Mouse (Mus musculus) heart, embryonic 15.5 days (tissue): ENCODE measurements around the gene Sh3bgrl2. TPM values are rescaled to one million over a fixed set of nuclear protein-coding genes. Genes with fewer than 3 reads are reported as not detected.
"Not testable (repeated sequence)": the region's sequence is repeated elsewhere in the genome, so short reads cannot be mapped to it uniquely, and the experiment has no call there.

Experiments used
- ATAC-seq: fragments of 200-750 bp; cut with Nextera tagmentation; replicated peaks from 2 replicates; pipeline ENCODE4 v1.8.0; 2017; ENCODE audit warnings: low read depth, moderate TSS enrichment; ENCODE audit not compliant: insufficient number of reproducible peaks, insufficient read depth, low FRiP score
- H3K27ac ChIP-seq: fragments of 300-500 bp; sonication (generic); 2 replicates; pipeline ENCODE4 v1.5.1; 2015; ENCODE audit warnings: mild to moderate bottlenecking, inconsistent platforms
- H3K27me3 ChIP-seq: fragments of 300-500 bp; sonication (generic); 2 replicates; pipeline ENCODE4 v1.6.1; 2015; ENCODE audit warnings: inconsistent platforms
- H3K36me3 ChIP-seq: fragments of 300-500 bp; sonication (generic); 2 replicates; pipeline ENCODE4 v1.6.1; 2015; ENCODE audit warnings: mild to moderate bottlenecking, inconsistent platforms
- H3K4me1 ChIP-seq: fragments of 300-500 bp; sonication (generic); replicated peaks from 2 replicates; pipeline ENCODE4 v1.6.1; 2015; ENCODE audit warnings: inconsistent platforms
- H3K4me2 ChIP-seq: fragments of 300-500 bp; sonication (generic); 2 replicates; pipeline ENCODE4 v1.6.1; 2015; ENCODE audit warnings: inconsistent platforms, mild to moderate bottlenecking, moderate library complexity
- H3K4me3 ChIP-seq: fragments of 300-500 bp; sonication (generic); 2 replicates; pipeline ENCODE4 v1.5.1; 2015; ENCODE audit warnings: mild to moderate bottlenecking, inconsistent platforms
- H3K9ac ChIP-seq: fragments of 300-500 bp; sonication (generic); 2 replicates; pipeline ENCODE4 v1.6.1; 2015; ENCODE audit warnings: mild to moderate bottlenecking, inconsistent platforms
- H3K9me3 ChIP-seq: fragments of 300-500 bp; sonication (generic); replicated peaks from 2 replicates; pipeline ENCODE4 v1.6.1; 2016; ENCODE audit warnings: inconsistent platforms
- WGBS: fragments of 180-500 bp; shearing (Covaris S2); methylation state at CpG from one replicate; pipeline ENCODE4 v1.1.7; 2015; ENCODE audit warnings: mixed read lengths; 5-methylcytosine and 5-hydroxymethylcytosine counted together
- polyA plus RNA-seq: library from polyadenylated mRNA; unstranded; fragments of >200 nt; fragmentation: Nextera tagmentation; extraction: Ambion mirVana; gene quantifications from 2 replicates; pipeline ENCODE4 v1.2.1, GENCODE M21; 2015

Gene Sh3bgrl2
- 11.1 and 11.9 TPM in 2 replicates for polyA plus RNA-seq

DNA sequence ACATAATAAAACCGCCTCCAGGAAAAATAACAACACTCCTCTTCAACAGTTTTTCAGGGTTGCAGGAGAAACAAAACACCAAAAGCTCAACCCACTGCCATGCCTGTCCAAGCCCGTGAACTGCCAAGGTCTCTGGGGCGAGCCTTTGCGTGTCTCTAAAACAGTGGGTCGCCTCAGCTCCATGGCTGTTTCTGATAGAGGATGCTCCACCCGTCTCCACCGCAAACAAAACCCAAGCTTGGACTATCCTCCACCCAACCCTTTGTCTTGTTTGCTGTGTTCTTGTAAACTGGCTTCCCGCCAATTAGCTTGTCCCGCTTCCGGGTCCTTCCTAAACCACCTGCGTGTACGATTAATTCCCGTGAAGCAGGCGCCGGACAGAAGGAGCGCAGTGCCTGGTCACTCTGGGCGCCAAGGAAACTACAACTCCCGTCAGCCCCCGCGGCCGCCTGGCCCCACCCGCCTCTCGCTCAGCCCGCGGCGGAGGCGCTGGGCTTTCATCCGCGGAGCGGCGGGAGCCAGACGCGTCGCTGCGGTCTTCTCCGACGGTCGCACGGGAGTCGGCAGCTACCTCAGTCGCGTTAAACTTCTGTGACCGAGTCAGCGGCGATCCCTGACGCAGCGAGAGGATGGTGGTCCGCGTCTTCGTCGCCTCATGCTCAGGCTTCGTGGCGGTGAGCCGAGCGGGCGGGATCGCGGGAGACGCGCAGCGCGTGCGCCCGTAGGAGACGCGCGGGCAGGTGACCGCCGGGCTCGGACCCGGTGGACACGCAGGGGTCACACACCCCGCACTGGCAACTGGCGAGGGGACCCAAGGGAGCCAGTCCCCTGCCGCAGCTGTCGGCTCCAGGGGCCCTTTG, at the start of gene Sh3bgrl2:
Sh3bgrl2 (plus strand) TSS at position 498 of the 860 bp plus-strand sequence.
- H3K27ac ChIP-seq: peak within 1 kb of the TSS; percentile 35; the same call in 1 of the 2 replicates
- peaks cover 17% of the 10 kb centered on the region for H3K4me1 ChIP-seq

DNA sequence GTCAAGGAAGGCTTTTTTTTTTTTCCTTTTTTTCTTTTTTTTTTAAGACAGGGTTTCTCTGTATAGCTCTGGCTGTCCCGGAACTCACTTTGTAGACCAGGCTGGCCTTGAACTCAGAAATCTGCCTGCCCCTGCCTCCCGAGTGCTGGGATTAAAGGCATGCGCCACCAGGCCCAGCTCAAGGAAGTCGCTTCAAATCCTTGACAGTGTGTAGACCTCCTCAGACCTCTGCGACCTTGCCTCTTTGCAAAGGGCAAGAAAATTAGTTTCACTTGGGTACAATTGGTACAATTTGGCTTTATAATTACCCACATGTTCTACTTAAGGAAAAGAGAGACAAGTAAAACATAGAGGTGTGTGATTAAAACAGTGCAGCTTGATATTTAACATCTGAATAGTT, 29.0 kb upstream of the Sh3bgrl2 start:
- H3K36me3 ChIP-seq, H3K4me1 ChIP-seq, H3K27me3 ChIP-seq, H3K4me2 ChIP-seq, H3K4me3 ChIP-seq, ATAC-seq, H3K9me3 ChIP-seq, H3K9ac ChIP-seq, H3K27ac ChIP-seq: not testable (repeated sequence)
- WGBS: 83% methylated on average over 5 of the region's 5 CpGs

More for the DNA sequence above, at the start of gene Sh3bgrl2:
- H3K4me2 ChIP-seq: peak within 1 kb of the TSS; percentile 91
- no peaks in the 10 kb centered on the region for H3K27me3 ChIP-seq
- no peaks in the 10 kb centered on the region for H3K36me3 ChIP-seq
- no peaks in the 10 kb centered on the region for H3K9me3 ChIP-seq
- 2% methylated on average over 76 of the region's 76 CpGs for WGBS
- H3K9ac ChIP-seq: peak within 1 kb of the TSS; percentile 68
- peak within 1 kb of the TSS; percentile 81 for H3K4me3 ChIP-seq
- ATAC-seq: peak; percentile 78

DNA sequence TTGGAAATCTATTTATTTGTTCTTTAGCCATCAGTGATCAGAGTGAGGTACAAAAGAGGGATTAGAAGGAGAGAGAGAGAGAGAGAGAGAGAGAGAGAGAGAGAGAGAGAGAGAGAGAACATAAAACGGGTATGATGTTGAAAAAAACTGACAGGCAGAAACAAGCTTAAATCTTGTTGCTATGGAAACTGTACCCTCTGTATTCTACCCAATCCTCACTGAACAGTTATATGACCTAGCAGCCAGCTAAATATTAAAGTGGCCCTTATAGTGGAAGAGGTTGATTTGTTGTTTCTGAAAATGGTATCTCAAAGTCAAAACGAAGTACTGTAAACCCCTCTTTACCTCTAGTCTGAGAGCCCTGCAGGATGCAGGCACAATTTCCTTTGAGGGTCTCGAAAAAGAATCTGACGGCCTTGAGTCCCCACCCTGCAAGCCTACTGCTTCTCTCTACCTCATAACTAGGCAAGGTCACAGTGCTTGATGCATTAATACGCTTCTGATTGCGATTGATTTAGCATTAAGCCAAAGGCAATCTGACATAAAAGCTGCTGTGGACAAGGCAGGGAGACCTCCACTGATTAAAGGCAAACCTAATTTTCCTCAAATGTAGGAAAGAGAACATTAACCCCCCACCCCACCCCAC, 28.5 kb upstream of the Sh3bgrl2 start:
- Histone ChIP-seq H3K27ac (no peak overlapping the region), H3K4me3 (no peak overlapping the region), H3K9me3 (no peaks in the 10 kb centered on the region), H3K36me3 (no peaks in the 10 kb centered on the region), H3K4me2 (no peak overlapping the region), H3K27me3 (no peaks in the 10 kb centered on the region), H3K4me1 (no peaks in the 10 kb centered on the region), H3K9ac (no peak overlapping the region)
- WGBS: 82% methylated on average over 6 of the region's 6 CpGs
- no peak for ATAC-seq

DNA sequence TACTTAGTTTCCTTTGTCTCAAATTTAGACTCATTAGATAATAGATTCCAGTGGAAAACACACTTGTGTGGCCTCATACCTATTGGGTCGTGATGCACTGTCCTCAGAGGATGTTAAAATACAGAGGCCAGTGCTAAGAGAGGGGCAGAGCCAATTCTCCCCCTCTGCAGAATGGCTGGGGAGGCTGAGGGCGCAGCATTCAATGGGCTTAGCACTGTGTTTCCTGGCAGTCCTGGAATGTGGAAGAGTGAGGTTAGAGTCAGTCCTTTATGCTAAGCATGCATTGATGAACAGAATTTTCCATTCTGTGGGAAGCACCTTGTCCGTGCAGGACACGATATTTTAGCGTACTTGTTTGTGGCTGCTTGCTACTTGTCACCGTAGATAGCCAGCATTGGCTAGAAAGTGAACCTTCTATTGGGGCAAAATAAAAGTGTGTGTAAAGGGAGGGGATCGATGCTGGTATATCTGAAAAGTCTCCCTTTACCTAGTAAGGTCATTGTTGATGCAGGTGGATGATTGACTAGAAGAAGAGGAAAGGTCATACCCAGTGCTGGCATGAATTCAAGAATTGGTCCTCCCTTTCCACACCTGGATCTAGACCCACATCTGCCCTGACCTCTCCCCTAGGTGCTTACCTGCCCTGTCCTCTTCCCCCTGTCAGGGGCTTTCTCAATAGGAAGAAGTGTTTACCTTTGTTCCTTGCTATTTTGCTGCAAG, 20.6 kb upstream of the Sh3bgrl2 start:
- Histone ChIP-seq H3K9me3 (no peaks in the 10 kb centered on the region), H3K27me3 (no peaks in the 10 kb centered on the region), H3K4me2 (no peak overlapping the region), H3K4me3 (no peak overlapping the region), H3K27ac (no peak overlapping the region), H3K36me3 (no peaks in the 10 kb centered on the region), H3K9ac (no peak overlapping the region), H3K4me1 (no peaks in the 10 kb centered on the region)
- ATAC-seq: no peak
- WGBS: 74% methylated on average over 7 of the region's 7 CpGs

DNA sequence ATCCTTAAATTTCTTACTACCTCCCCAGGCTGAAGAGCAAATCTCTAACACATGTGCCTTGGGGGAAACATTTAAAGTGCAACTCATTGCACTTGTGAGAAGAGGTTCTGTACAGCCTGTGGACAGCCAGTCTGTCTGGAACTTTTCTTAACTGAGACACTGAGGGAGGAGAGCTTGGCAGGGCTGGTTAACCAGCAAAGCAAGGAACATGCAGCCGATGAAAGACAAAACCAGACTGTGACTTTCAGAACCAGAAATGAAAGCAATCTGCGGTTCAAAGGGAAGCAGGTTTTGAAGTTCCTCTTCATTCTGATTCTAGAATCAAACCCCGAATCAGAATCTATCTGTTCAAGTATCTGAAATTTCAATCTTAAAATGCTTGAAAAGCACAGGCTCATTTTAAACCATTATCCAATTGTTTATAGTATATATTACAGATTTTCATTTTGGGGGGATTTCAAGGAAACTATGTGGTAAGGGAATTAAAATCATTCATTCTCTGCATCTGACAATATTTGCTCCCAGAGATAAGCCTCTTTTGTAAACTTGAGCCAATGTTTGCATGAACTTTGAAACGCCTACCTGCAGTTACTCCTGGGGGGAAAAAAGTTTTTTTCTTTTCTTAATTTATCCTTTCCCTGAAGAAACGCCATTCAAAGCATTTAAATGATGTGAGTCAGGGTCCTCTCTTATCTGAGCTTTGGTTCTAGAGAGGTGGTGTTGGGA, 14.9 kb upstream of the Sh3bgrl2 start:
- Histone ChIP-seq H3K4me2 (no peak overlapping the region), H3K9me3 (no peaks in the 10 kb centered on the region), H3K36me3 (no peaks in the 10 kb centered on the region), H3K4me1 (peaks cover 12% of the 10 kb centered on the region), H3K27ac (no peak overlapping the region), H3K27me3 (no peaks in the 10 kb centered on the region), H3K9ac (no peak overlapping the region), H3K4me3 (no peak overlapping the region)
- 73% methylated on average over 5 of the region's 5 CpGs for WGBS
- ATAC-seq: no peak

DNA sequence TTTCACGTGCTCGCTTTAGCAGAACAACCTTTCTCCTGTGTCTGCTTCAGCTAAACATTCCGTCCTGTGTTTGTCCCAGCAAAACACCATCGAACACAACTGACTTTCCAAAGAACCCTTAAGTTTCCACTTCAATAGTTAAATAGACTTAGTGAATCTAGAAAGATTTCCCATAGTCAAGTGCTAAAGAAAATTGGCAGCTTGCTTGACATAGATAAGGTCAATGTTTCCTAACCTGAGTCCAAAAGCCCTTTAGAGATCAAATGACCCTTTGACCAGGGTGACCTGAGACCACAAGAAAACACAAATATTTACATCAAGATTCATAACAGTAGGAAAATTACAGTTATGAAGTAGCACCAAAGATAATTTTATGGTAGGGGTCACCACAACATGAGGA, 11.2 kb upstream of the Sh3bgrl2 start:
- H3K9me3 ChIP-seq: no peaks in the 10 kb centered on the region
- no peak overlapping the region for H3K9ac ChIP-seq
- no peak for ATAC-seq
- WGBS: 82% methylated on average over 4 of the region's 4 CpGs
- no peak overlapping the region for H3K27ac ChIP-seq
- peaks cover 34% of the 10 kb centered on the region for H3K4me1 ChIP-seq
- H3K4me3 ChIP-seq: no peak overlapping the region
- no peaks in the 10 kb centered on the region for H3K36me3 ChIP-seq
- H3K4me2 ChIP-seq: no peak overlapping the region
- H3K27me3 ChIP-seq: no peaks in the 10 kb centered on the region

DNA sequence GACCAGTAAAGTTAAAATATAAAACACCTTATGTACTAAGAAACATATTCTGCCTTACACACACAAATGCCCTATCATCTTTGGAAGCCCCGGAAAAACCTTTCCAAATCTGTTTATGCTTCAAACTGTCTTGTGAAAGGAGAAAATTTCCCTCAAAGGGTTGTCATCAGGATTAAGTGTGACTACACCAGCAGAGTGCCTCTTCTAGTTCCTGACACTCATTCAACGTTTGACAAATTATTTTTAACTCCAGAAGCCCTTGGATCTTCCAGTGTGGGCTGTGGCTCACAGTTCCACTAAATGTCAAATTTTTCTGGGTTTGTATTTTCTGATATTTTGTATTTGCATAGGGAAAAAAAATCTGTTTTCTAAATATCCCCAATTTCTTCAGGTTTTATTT, 10.6 kb upstream of the Sh3bgrl2 start:
- Histone ChIP-seq H3K27ac (peak overlapping the region; percentile 50), H3K9ac (no peak overlapping the region)
- ATAC-seq: no peak

DNA sequence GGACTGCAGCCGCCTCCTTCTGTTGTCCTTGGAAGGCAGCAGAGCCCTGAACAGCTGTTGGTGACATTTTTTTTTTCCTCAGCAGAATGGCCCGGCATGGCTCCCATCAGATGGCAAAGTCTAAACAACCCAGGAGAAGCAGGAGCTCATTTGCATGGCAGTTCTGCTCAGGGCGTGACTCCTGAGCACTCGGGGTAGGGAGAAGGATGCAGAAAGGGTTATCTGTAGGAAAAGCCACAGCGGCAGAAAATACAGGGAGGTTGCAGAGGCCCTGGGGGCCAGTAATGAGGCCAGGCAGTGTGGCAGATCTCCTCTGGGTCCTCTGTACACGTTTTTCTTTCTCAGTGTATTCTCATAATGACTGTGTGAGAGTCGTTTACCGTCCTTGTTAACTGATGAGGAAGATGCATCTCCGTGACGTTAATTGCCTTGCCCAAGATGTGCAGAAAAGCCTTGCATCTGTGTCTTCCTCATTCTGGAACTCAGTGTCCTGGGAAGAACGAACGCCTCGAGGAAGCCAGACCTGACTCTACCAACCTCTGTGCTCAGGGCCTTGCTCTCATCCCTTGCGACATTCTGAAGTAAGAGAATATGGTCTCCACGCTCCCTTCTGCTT, 10.1 kb upstream of the Sh3bgrl2 start:
- Histone ChIP-seq H3K27me3 (no peaks in the 10 kb centered on the region), H3K9ac (no peak overlapping the region), H3K4me2 (0 out of 2 replicates have a peak overlapping the region, but pooled peaks have one; percentile 13), H3K4me3 (no peak overlapping the region), H3K9me3 (no peaks in the 10 kb centered on the region), H3K36me3 (no peaks in the 10 kb centered on the region), H3K27ac (peak overlapping the region; percentile 50), H3K4me1 (peaks cover 34% of the 10 kb centered on the region)
- WGBS: 50% methylated on average over 15 of the region's 15 CpGs
- no peak for ATAC-seq

More for the DNA sequence above, 10.6 kb upstream of the Sh3bgrl2 start:
- Histone ChIP-seq H3K4me3 (no peak overlapping the region), H3K4me2 (0 out of 2 replicates have a peak overlapping the region, but pooled peaks have one; percentile 13), H3K36me3 (no peaks in the 10 kb centered on the region), H3K4me1 (peaks cover 34% of the 10 kb centered on the region), H3K9me3 (no peaks in the 10 kb centered on the region), H3K27me3 (no peaks in the 10 kb centered on the region)
- 25% methylated on average over 2 of the region's 2 CpGs for WGBS

DNA sequence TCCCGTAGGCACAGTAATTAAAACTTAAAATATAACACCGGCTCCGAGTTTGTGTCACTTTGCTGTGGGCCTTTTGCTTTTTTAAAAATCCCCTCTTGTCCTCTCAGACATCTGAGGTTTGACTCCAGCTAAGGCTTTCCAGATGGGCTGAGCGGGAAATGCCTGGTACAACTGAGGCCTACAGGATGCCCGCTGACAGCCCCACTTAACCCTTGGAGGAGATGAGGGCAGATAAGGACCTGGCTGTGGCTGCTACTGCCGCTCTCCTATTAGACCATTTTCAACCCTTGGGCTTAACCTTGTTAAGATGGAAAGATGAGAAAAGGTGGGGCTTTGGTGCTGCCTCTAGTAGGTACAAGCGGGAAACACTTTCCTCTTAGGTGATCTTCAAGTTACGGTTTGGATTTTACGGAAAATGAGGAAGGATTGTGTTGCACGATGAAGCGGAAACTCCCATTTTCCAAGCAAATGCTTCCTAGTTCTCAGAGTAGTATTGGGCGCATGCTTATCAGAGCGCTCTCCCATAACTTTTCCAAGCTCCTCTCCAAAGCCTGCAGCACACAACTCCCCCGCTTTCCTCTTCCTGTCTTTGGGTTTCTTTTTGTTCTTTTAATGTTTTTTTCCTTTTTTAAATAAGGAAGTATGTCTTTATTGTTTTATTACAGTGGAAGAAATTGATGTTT, 8.2 kb upstream of the Sh3bgrl2 start:
- no peak for ATAC-seq

DNA sequence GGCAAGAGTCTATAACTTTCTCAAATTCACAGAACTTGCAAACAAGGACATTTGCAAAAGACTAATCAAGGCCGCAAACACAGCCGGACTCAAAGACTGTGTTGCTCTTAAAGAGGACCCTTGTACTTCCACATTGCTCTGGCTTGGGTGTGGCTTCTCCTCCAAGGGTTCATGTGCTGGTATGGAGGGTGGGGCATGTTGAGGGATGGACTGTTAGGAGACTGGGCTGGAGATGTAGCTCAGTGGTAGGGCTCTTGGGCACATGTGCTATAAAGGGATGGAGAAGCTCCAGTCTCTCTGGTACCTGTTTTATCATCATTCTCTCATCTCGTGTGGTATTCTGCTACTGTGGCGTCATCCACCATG, 7.7 kb upstream of the Sh3bgrl2 start:
- H3K9me3 ChIP-seq: no peaks in the 10 kb centered on the region
- no peak overlapping the region for H3K4me3 ChIP-seq
- no peak for ATAC-seq
- no peak overlapping the region for H3K4me2 ChIP-seq
- no peak overlapping the region for H3K9ac ChIP-seq
- WGBS: 73% methylated on average over 4 of the region's 4 CpGs
- peaks cover 34% of the 10 kb centered on the region for H3K4me1 ChIP-seq
- H3K36me3 ChIP-seq: no peaks in the 10 kb centered on the region
- peak overlapping the region; percentile 61 for H3K27ac ChIP-seq
- H3K27me3 ChIP-seq: no peaks in the 10 kb centered on the region

More for the DNA sequence above, 8.2 kb upstream of the Sh3bgrl2 start:
- Histone ChIP-seq H3K9me3 (no peaks in the 10 kb centered on the region), H3K4me1 (peaks cover 34% of the 10 kb centered on the region), H3K4me2 (no peak overlapping the region), H3K27ac (peak overlapping the region; percentile 61), H3K9ac (no peak overlapping the region), H3K27me3 (no peaks in the 10 kb centered on the region), H3K4me3 (no peak overlapping the region), H3K36me3 (no peaks in the 10 kb centered on the region)
- WGBS: 71% methylated on average over 14 of the region's 14 CpGs
